Mouse (Mus musculus) layer of hippocampus, adult 8-10 months (tissue): Measurements from ENCODE around the gene Trim71. TPM values are rescaled to one million over a fixed set of nuclear protein-coding genes. Genes with fewer than 3 reads are reported as not detected.
A peak's percentile ranks its signal among the peaks of the same experiment; 100 is the strongest.

Experiments
- DNase-seq, 2 experiments: peaks; one replicate each; pipeline ENCODE4 v3.0.0; 2022; ENCODE audit warnings: low spot score in 2 of 2
- total RNA-seq, 4 experiments: library from RNA; stranded (reverse); gene quantifications; 2 replicates each; pipeline ENCODE4 v1.2.4; 2022

Gene Trim71
- total RNA-seq, result 1 to 10 TPM; 1.3 to 1.9 (median 1.6) TPM

DNA sequence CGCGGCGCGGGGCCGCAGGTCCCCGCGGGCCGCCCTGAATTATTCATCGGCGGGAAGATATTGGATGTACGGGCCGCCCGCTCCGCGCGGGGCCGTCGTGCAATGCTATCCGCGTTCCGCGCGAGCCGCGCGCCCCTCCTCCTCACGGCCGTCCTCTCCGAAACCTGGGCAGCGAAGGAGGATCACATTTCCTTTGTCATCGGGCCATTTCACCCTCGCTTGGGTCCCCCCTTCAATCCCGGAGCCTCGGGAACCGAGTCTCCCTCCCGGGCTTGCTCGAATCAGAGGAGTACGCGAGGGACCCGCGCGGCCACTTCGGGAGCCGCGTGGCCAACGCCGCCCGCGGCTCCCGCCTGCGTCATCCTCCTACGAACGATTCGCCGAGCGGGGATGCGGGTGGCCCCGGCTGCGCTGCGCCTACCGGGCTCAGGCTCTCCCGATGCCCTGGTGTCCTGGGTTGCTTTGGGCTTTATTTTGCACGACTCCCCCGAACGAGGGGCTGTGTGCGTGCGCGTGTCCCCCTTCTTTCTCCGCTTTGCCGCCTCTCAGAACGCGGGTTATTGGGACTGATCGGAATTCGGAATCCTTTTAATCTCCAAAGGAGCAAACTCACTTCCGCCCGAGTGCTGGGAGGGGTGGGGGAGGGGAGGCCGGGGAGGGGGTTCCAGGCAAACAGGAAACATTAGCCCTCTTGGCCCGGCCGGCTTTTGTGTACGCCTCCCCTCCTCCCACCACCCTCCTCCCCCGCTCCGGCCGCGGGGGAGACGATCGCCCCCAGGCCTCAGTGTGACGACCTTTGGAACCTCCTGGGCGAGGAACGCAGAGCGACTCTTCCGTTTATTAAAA, at the start of gene Trim71:
Trim71 (minus strand) TSS at position 609 of the 846 bp plus-strand sequence.
- peak in 1 of 2 experiments; percentile 23 for DNase-seq

DNA sequence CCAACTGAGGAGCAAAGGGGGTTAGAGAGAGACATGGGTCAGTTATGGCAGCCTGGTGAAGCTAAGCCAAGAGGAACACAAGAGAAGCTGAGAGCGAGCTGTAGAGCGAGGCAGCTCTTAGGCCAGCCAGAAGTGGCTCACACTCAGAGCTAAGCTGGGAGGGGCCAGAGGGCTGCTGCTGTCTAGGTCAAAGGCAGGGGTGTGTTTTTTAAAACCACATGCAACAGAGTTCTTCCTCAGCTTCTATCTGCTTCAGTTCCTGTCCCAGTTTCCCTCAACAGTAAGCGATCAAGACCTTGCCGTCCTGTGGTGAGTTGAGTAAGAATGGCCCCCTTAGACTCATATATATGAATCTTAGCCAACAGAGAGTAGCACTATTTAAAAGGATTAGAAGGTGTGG, 48.9 kb upstream of the Trim71 start:
- DNase-seq, result no peak

DNA sequence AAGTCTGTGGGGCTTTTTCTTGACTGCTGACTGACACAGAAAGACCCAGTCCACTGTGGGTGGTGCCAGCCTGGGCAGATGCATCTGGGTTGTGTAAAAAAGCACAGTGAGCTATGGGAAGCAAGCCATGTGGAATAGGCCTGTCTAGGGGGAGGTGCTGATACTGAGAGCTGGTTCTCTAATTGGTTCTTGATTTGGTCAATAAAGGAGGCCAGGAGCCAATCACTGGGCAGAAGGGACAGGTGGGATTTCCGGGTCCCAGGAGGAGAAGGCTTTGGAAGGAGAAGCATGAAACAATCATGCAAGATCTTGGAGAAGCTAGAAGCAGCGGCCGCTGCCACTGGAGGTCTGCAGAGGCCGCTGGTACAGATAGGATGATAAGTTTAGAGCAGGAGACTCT, 48.4 kb upstream of the Trim71 start:
- DNase-seq, result no peak

DNA sequence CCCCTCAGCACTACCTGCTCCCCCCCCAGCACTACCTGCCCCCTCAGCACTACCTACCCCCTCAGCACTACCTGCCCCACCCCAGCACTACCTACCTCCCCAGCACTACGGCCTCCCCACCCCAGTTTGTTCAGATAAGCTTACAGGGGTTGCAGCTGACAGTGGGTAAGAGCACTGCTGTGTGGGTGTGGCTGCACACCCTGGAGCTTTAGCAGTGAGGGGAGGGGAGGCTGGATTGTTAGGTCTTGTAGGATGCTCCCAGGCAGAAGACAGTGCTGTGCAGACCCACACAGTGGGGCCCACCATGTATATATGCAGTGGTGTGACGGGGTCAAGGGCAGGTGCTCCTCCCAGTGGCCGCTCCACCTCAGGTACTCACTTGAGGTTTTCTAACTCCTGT, 46.1 kb upstream of the Trim71 start:
- DNase-seq, result no peak

DNA sequence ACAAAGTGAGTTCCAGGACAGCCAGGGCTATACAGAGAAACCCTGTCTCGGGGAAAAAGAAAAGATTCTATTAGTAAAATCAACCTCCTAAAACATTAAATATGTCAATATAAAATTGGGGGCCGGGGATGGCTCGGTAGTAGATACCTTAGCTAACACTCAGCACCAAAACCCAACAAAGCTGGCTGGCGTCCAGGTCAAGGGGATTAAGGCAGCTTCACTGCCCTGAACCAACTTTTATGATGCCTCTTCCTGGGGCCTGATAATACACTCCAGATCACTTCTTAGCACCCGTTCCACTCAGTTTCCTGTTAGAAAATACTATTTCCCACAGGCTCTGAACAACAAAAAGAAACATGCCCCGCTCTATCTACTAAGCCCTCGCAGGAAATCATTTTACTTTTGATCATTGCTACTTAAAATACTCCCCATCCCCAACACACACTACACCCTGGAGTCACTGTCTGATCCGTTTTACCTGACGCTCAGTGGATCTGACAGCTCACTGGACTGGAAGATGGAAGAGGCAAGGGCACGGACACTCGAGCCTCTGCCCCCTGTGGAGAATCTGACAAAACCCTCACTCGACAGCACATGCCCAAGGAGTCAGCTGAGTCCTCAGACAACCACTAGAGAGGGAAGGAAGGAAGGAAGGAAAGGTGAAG, 39.8 kb upstream of the Trim71 start:
- no peak for DNase-seq

DNA sequence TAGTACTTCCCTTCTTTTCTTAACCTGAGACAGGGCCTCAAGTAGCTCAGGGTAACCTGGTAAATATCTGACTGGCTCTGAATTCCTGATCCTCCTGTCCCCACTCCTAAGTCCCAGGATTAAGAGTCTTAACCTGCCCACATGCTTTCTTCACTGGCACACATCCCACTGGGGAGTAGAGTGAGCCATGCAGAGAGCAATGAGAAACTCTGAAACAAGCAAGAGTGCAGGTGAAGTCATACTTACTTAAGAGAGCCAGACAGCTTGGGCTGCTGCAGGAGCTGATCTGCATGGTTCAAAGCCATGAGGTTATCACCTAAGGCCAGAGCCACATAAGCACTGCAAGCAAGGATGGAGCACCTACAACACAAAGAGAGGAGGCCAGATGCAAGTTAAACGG, 36.9 kb upstream of the Trim71 start:
- DNase-seq, result no peak

DNA sequence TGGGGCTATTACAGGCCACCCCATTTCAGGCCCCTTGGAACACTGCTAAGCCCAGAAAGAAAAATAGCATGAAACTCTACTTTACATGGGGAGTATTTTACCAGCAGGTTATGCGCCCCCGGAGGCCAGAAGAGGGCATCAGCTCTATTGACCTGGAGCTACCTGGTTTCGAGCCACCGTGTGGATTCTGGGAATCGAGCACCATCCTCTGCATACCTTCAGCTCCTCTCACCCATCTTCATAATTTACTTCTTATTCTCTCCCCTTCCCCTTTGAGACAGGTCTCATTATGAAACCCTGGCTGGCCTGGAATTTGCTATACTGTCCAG, 20.8 kb upstream of the Trim71 start:
- no peak for DNase-seq

DNA sequence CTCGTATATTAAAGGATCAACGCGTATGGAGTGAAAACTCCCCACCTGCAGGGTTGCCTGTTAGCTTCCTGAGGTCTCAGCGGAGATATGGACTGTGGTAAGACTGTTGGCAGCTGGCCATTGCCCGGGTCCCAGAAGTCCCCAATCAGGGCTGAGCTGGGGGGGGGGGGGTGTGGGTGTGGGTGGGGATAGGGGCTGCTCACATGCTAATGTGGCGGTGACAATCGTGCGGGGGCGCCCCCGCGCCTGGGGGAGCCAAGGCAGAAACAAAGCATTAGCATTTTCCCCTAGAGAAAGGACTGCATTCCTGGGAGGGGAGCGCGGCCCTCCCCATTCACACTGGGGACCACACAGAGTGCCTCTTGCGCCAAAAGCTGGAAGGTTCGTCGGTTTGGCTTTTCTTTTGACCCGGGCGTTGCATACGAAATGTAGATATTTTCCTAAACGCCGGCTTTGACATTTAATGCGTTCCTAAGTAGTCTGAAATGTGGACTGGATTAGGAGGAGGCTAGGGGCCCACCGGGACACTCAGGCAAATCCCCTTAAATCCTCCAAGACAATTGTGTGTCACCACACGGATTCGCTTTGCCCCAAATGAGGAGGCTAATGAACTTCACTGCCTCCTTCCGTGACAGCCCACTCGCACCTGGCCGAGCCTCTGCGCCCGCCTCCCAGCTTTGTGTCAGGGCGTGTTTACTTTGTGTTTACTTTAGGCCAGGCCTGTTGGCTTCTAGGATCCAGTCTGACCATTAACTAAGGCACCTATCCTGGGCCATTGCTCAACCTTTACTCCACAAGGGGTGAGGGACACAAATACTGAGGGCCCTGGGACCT, 20.2 kb upstream of the Trim71 start:
- no peak for DNase-seq

DNA sequence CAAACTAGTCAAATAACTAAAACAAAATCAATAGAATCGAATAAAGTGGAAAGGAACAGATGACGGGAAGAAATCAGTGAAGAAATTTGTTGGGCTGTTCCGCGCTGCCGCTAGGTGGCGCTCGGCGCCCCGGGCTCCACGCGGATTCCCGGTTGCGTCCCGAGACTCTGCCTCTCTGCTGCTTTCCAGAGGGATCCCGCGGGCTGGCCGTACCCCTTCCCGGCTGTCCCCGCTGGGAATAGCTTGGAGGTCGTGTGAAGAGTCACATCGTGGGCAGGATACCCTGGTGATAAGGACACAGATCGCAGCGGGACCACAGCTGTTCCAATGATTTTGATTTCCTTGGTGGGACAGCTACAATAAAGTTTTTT, 19.6 kb upstream of the Trim71 start:
- DNase-seq, result peak in 1 of 2 experiments; percentile 48

DNA sequence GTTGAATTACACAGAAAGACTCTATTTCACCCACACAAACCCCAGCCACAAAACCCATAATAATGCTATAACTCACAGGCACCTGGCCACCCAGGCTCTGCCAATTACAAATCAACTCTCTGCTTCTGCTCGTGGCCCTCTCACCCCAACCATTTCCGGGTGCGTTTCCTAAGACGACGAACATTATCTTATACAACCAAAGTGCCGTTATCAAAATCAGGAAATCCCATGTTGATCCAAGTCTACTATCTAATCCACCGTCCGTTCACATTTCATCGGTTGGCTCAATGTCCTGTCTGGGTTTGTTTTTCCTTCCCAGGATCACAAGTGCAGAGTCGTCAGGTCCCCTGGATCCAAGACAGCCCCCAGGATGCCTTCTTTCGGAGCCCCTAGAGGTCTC, 14.5 kb upstream of the Trim71 start:
- DNase-seq, result no peak

DNA sequence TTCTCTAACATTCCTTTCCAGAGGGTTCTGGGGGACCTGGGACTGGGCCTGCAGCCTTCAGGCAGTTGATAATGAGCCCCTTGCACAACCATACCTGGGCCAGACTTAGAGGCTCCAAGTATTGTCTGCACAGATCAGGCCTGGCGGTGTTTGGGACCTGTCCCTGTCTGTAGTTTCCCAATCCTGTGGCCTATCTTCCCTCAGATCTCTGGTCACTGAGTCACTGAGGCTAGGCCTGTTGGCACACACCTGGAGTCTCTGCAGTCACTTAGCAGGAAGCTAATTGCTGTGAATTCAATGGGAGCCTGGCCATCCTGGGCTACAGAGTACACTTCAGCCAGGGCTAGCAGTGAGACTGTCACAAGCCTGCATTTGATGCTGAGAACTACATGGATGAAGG, 11.8 kb upstream of the Trim71 start:
- no peak for DNase-seq

DNA sequence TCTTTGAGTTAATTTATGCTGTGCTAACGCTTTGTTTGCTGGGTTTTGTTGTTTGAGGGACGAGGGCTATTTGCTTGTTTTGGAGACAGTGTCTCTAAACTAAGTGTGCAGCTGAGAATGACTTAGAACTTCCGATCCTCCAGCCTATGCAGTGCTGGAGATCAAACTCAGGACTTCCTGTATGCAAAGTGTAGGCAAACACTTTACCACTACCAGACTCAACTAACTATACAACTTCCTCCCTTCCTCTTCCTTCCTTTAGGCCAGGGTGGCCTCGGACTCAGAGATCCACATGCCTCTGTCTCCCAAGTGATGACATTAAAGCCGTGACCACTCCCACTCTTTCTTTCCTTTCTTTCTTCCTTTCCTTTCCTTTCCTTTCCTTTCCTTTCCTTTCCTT, 9.4 kb upstream of the Trim71 start:
- DNase-seq, result no peak

DNA sequence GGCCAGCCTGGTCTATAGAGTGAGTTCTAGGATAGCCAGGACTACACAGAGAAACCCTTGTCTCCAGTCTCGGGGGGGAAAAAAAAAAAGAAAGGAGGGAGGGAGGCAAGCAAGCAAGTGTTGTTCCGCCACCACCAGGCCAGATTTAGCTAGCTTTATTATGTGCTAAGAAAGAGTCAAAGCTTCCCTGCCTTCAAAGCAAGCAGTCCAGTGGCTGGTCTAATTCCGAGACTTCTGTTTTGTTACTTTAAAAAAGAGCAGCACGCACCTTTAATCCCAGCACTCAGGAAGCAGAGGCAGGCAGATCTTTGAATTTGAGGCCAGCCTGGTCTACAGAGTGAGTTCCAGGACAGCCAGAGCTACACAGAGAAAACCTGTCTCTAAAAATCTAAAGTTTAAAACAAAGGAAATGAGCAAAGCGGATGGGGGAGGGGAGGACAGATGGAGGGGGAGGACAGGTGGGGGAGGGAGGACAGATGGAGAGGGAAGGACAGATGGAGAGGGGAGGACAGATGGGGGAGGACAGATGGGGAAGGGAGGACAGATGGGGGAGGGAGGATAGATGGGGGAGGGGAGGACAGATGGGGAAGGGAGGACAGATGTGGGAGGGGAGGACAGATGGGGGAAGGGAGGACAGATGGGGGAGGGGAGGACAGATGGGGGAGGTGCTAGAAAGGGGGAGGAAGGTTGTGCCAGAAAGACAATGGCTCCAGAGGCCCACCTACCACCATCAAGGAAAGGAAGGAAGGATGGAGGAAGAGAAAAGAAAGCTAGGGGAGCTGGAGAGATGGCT, 4.7 kb upstream of the Trim71 start:
- DNase-seq, result no peak

DNA sequence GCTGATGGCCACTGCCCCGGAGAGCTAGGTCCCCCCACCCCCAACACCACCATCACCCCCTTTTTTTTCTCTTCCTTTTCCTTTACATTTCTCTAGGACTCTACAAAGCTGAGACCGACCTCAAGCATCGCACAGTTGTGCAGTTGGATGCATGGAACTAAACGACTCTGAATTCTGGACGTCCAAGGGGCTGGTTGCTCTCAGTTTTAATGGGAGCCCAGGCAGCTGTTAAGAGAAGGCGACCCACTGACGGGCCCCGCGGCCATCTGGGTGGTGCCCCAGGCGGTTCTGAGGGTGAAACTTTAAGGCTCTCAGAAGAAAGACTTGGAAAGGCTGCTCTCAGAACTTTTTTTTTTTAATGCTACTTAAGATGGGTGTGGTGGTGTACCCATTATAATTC, 498 bp upstream of the Trim71 start:
- DNase-seq, result no peak

DNA sequence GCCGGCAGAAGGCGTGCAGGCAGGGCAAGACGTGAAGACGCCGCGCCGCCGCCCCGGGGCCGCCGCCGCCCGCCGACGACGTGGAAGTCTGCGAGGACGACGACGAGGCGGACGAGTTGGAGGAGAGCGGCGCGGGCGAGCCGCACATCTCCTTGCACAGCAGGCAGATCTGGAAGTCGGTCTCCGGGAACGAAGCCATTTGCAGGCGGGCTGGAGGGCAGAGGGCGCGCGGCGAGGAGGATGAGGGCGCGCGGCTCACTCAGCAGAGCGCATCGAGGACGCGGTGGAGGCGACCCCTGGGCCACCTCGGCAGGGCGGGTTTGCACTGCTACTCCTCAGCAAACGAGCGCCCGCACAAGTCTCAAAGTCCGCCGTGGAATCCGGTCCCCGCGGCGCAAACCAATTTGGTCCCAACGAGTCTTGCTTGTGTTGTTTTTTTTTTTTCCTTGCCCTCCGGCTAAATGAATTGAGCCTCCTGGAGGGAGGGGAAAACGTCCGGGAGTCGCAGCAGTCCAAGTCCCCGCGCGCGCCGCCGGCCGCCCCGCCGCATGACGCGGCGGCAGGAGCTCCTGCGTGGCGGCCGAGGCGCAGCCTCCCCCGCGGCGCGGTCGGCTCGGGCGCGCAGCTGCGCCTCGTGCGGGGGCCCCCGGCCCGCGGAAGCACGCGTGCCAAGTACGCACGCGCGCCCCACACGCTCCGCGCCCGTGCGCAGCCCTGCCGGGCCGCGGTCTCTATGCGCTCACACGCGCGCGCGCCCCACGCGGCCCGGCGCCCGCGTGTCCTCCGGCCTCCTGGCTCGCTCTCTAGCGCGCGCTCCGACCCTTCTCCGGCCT, 1.0 kb downstream of the Trim71 start:
- no peak for DNase-seq

DNA sequence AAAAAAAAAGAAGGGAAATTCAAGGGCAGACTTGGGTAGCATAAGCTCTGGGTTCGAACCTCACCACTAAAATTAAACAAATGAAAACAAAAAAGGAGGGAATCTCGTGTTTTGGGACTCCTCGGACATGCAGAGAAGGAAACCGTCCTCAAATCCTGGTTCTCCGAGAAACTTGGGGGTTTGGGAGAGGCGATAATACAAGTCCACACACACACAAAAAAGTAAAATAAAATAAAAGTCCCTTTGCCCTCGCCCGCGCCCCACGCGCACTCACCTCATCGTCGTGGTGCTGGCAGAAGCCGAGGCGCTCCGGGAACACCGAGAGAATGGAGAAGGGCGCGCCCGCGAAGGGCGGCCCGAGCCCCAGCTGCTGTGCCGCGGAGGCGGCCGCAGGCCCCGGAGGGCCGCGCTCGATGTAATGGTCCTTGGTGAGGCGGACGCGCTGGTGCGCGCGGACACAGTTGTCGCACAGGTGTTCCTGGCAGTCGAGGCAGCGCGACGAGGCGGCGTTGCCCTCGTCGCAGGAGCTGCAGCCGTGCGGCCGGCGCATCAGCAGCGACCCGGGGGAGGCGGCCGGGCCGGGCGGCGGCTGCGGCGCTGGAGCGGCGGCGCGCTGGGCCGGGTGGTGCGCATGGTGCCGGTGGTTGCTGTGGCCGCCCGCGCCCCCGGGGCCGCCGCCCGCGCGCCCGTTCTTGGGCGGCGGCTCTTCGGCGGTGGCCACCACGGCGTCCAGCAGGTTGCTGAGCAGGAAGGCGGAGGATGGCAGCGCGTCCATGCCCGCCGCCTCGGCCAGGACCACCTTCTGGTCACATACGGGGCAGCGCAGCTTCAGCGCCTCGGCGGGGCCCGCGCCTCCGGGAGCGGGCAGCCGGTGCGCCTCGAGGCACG, 1.9 kb downstream of the Trim71 start:
- no peak for DNase-seq

DNA sequence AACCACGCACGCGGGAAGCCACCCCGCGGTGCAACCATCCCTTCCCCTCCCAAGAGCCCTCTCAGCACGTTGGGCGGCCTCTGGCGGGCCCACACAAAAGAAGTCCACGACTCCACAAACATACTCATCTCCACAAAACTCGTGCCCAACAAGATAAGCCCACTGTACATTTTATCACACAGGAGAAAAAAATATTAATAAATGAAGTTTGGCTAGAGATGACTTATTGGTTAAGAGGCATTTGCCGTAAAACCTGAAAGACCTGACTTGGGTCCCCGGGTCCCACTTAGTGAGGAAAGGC, 2.5 kb downstream of the Trim71 start:
- no peak for DNase-seq

DNA sequence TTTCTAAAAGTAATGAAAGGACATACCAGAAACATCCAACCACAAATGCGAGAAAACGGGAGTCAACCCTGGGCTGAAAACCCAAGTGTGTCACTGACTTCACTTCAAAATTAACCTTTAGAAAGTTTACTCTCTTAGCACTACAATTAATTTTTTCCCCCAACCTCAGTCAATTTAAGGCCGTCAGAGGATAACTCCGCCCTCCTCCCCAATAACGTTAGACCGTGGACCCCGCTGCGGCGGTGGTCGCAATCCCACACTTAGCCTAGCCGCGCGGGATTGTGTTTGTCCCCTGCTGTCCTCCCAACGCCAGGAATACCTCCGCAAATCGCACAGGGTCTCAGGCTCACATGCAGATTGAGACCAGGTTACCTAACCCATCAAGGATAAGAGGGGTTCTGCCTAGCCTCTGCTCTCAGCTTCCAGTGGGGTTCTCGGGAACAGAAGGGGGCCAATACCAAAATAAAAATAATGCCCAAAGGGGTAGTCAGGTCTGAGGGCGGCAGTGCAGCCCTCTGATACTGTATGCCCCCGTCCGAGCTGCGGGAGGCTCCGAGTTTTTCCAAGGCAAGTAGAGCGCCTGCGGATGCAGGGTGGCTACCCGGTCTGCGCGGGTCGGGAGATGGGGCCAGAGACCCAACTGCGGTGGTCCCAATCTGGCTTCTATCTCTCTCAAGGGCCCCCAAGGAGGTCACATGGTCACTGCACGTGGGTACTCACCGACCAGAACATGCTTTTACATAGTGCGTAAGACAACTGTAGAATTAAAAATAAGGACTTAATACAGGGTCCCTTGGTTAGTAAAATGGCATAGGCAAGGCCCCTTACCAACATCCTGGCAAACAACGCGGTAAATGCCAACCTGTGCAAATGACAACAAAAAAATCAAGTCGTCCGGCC, 3.1 kb downstream of the Trim71 start:
- DNase-seq, result no peak

DNA sequence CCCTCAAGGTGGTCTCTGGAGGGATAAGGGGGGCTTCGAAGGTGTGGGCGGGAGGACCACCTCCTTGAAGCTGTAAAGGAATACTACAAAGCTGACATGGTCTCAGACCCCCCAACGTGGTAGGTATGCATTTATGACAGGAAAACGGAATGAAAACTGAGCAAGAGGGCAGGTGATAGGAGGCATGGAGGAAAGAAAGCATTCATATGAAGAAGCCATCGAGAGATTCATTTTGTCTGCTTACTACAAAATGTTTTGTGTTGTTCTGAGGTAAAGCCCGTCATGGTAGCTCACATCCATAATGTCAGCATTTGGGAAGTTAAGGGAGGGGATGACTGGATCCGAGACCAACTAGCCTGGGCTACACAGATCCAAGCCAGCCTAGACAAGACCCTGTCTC, 4.0 kb downstream of the Trim71 start:
- DNase-seq, result no peak
